In genomic region chr4:32536870-32537508, GRCm38 (mm10) we compare ENCODE assay signal across 7 mouse cellular contexts.
DNase-seq lines count a peak whose midpoint lies in the region; ATAC-seq and TF ChIP-seq lines count a peak whose summit lies in the region.

No protein-coding gene starts in this region.

- H3K4me1 ChIP-seq in liver, embryonic 14.5 days (replicated peaks; ENCODE audit: control insufficient read depth in 2 of 2, insufficient read depth in 2 of 2, low read length in 1 of 2), result peaks cover 0 to 6% of the 10 kb centered on the region in 2 experiments; a peak in 2 of 4 replicates
- H3K4me1 ChIP-seq in liver, embryonic 12.5 days, result 0 out of 2 replicates have a peak, but pooled peaks cover 3% of the 10 kb centered on the region
- H3K4me1 ChIP-seq in forebrain, embryonic 13.5 days, result peaks cover 58% of the 10 kb centered on the region

- ATAC-seq in liver, embryonic 14.5 days (ENCODE audit: insufficient read depth), result no peak
- no peak for ATAC-seq in liver, embryonic 12.5 days
- ATAC-seq in forebrain, embryonic 13.5 days, result no peak
- peak; percentile 47 for ATAC-seq in megakaryocyte, adult 5-6 weeks (ENCODE audit: poor library complexity, severe bottlenecking)

- TF ChIP-seq CTCF in liver, embryonic 14.5 days (IDR thresholded peaks at IDR 0.05; ENCODE audit: low read depth), result 0 out of 2 replicates have a peak, but pooled peaks have one; percentile 6

- no peak overlapping the region for H3K4me2 ChIP-seq in liver, embryonic 14.5 days (ENCODE audit: low read depth)
- no peak overlapping the region for H3K4me2 ChIP-seq in liver, embryonic 12.5 days
- H3K4me2 ChIP-seq in forebrain, embryonic 13.5 days, result no peak overlapping the region

- H3K9me3 ChIP-seq in liver, embryonic 14.5 days (ENCODE audit: control insufficient read depth, low read length), result no peaks in the 10 kb centered on the region
- H3K9me3 ChIP-seq in liver, embryonic 12.5 days (replicated peaks), result no peaks in the 10 kb centered on the region
- H3K9me3 ChIP-seq in forebrain, embryonic 13.5 days (replicated peaks), result no peaks in the 10 kb centered on the region

- DNase-seq in liver, embryonic 14.5 days (ENCODE audit: low read depth in 3 of 3, low spot score in 3 of 3), result no peak
- peak; percentile 78 for DNase-seq in cerebellum, adult 9-11 months
- DNase-seq in left cerebral cortex, adult 18-20 months (ENCODE audit: low spot score in 2 of 2), result no peak
- no peak for DNase-seq in ovary, adult 18-20 months (ENCODE audit: low spot score)

- WGBS in liver, embryonic 14.5 days (ENCODE audit: insufficient replicate concordance), result 57% methylated on average over 8 of the region's 8 CpGs
- 64% methylated on average over 8 of the region's 8 CpGs for WGBS in liver, embryonic 12.5 days (ENCODE audit: insufficient replicate concordance)
- 70% methylated on average over 8 of the region's 8 CpGs for WGBS in forebrain, embryonic 13.5 days

- H3K27ac ChIP-seq in liver, embryonic 14.5 days, result no peak overlapping the region
- no peak overlapping the region for H3K27ac ChIP-seq in liver, embryonic 12.5 days
- 0 out of 2 replicates have a peak overlapping the region, but pooled peaks have one; percentile 23 for H3K27ac ChIP-seq in forebrain, embryonic 13.5 days

- no peaks in the 10 kb centered on the region for H3K36me3 ChIP-seq in liver, embryonic 14.5 days (replicated peaks; ENCODE audit: control insufficient read depth, insufficient read depth, low read depth)
- no peaks in the 10 kb centered on the region for H3K36me3 ChIP-seq in liver, embryonic 12.5 days
- H3K36me3 ChIP-seq in forebrain, embryonic 13.5 days (ENCODE audit: poor library complexity, severe bottlenecking), result peaks cover 4% of the 10 kb centered on the region; the same call in 1 of the 2 replicates

- H3K27me3 ChIP-seq in liver, embryonic 14.5 days (ENCODE audit: control insufficient read depth, insufficient read depth, low read length), result no peaks in the 10 kb centered on the region
- no peaks in the 10 kb centered on the region for H3K27me3 ChIP-seq in liver, embryonic 12.5 days (replicated peaks)
- H3K27me3 ChIP-seq in forebrain, embryonic 13.5 days, result no peaks in the 10 kb centered on the region

- H3K4me3 ChIP-seq in liver, embryonic 14.5 days (ENCODE audit: insufficient read depth in 1 of 2, low read depth in 2 of 2, low read length in 2 of 2), result no peak overlapping the region
- no peak overlapping the region for H3K4me3 ChIP-seq in liver, embryonic 12.5 days
- H3K4me3 ChIP-seq in forebrain, embryonic 13.5 days, result no peak overlapping the region

- no peak for TF ChIP-seq EP300 in liver, embryonic 14.5 days (IDR thresholded peaks at IDR 0.05; ENCODE audit: low read depth)

- H3K9ac ChIP-seq in liver, embryonic 14.5 days (replicated peaks), result no peak overlapping the region
- no peak overlapping the region for H3K9ac ChIP-seq in liver, embryonic 12.5 days
- H3K9ac ChIP-seq in forebrain, embryonic 13.5 days, result no peak overlapping the region
